Mouse (Mus musculus): ENCODE data around the gene Hdac2. TPM values are rescaled to one million over a fixed set of nuclear protein-coding genes. Genes with fewer than 3 reads are reported as not detected.

Hdac2 gene
- polyA plus RNA-seq, 1 experiment from 2014 or later: 289 TPM

DNA sequence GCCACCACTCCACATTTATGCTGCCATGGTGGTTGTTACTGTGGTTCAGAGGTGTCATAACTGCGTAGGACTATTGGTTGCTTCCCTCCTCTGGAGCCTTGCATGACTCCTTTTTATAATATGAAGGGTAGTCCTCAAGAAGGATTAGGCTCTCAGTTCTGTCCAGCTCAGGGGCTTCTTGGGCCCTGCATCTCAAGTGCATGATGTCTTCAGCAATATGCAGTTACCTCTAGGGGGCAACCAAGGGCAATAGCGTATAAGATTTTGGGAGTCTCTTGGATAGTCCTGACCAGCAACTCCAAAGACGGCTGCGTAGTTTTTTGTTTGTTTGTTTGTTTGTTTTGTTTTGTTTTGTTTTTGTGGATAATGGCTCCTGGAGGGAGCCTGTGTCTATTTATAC lies 7.5 kb downstream of the Hdac2 start:
- no peak for ATAC-seq (ENCODE audit: low FRiP score, low TSS enrichment)
- Histone ChIP-seq H3K9me3 (ENCODE audit: control insufficient read depth, low read length) (no peaks in the 10 kb centered on the region), H3K27ac (ENCODE audit: low read depth, low read length) (no peak overlapping the region), H3K4me3 (ENCODE audit: low read length) (no peak overlapping the region), H3K27me3 (ENCODE audit: control insufficient read depth, insufficient read depth, low read length) (no peaks in the 10 kb centered on the region), H3K4me1 (ENCODE audit: control insufficient read depth, insufficient read depth, low read length) (no peaks in the 10 kb centered on the region), H3K9ac (ENCODE audit: low read depth, low read length) (no peak overlapping the region), H3K4me2 (replicated peaks; ENCODE audit: low read depth, low read length) (no peak overlapping the region), H3K36me3 (ENCODE audit: control insufficient read depth, insufficient read depth, low read length) (peaks cover 3% of the 10 kb centered on the region; the same call in 1 of the 2 replicates)
- 92% methylated on average over 4 of the region's 4 CpGs for WGBS

DNA sequence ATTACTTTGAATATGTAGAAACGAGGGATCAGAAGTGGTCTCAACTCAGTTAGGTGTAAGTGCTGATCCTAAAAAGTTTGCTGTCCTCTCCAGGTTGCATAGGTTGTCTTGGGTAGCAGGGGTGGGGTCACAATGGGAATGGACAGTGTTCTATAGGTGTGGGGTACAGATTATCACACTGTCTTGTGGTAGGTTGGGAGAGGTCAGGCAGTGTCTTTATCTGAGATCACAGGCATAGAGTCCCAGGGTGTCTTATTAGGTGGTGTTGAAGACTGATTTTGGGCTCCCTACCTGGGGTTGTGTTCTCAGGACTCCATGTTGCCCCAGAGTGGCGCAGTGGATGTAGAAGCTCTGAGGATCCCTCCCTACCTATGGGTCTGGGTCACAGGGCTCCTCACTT lies 17.8 kb downstream of the Hdac2 start:
- H3K9me3 ChIP-seq (ENCODE audit: control insufficient read depth, low read length): no peaks in the 10 kb centered on the region
- no peak overlapping the region for H3K9ac ChIP-seq (ENCODE audit: low read depth, low read length)
- WGBS: 95% methylated on average over 2 of the region's 2 CpGs
- ATAC-seq (ENCODE audit: low FRiP score, low TSS enrichment): no peak
- no peak overlapping the region for H3K4me3 ChIP-seq (ENCODE audit: low read length)
- H3K36me3 ChIP-seq (ENCODE audit: control insufficient read depth, insufficient read depth, low read length): peaks cover 76% of the 10 kb centered on the region
- H3K27me3 ChIP-seq (ENCODE audit: control insufficient read depth, insufficient read depth, low read length): no peaks in the 10 kb centered on the region
- no peaks in the 10 kb centered on the region for H3K4me1 ChIP-seq (ENCODE audit: control insufficient read depth, insufficient read depth, low read length)
- no peak overlapping the region for H3K27ac ChIP-seq (ENCODE audit: low read depth, low read length)
- no peak overlapping the region for H3K4me2 ChIP-seq (replicated peaks; ENCODE audit: low read depth, low read length)

DNA sequence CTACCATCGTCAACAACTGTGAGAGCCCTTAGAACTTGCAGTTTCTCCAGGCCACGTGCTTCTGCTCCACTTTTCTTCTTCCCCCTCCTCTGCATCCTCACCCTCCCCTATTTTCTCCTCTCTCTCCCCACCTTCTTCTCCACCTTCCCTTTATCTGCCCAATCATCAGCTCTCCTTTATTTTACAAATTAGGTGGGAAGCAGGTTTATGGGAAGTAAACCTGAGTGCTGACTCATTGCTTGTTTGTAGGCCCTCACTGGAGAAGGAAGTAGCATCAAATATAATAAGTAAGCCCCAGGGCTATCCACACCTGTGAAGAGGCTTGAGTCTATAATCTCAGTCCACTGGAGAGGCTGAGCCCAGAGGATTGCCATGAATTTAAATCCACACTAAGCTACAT lies 26.5 kb downstream of the Hdac2 start:
- no peaks in the 10 kb centered on the region for H3K27me3 ChIP-seq (ENCODE audit: control insufficient read depth, insufficient read depth, low read length)
- WGBS: 93% methylated on average over 2 of the region's 2 CpGs
- H3K4me2 ChIP-seq (replicated peaks; ENCODE audit: low read depth, low read length): no peak overlapping the region
- H3K27ac ChIP-seq (ENCODE audit: low read depth, low read length): no peak overlapping the region
- no peaks in the 10 kb centered on the region for H3K4me1 ChIP-seq (ENCODE audit: control insufficient read depth, insufficient read depth, low read length)
- H3K9ac ChIP-seq (ENCODE audit: low read depth, low read length): no peak overlapping the region
- peaks cover 71% of the 10 kb centered on the region for H3K36me3 ChIP-seq (ENCODE audit: control insufficient read depth, insufficient read depth, low read length)
- H3K9me3 ChIP-seq (ENCODE audit: control insufficient read depth, low read length): peaks cover 8% of the 10 kb centered on the region
- no peak overlapping the region for H3K4me3 ChIP-seq (ENCODE audit: low read length)
- ATAC-seq (ENCODE audit: low FRiP score, low TSS enrichment): no peak

DNA sequence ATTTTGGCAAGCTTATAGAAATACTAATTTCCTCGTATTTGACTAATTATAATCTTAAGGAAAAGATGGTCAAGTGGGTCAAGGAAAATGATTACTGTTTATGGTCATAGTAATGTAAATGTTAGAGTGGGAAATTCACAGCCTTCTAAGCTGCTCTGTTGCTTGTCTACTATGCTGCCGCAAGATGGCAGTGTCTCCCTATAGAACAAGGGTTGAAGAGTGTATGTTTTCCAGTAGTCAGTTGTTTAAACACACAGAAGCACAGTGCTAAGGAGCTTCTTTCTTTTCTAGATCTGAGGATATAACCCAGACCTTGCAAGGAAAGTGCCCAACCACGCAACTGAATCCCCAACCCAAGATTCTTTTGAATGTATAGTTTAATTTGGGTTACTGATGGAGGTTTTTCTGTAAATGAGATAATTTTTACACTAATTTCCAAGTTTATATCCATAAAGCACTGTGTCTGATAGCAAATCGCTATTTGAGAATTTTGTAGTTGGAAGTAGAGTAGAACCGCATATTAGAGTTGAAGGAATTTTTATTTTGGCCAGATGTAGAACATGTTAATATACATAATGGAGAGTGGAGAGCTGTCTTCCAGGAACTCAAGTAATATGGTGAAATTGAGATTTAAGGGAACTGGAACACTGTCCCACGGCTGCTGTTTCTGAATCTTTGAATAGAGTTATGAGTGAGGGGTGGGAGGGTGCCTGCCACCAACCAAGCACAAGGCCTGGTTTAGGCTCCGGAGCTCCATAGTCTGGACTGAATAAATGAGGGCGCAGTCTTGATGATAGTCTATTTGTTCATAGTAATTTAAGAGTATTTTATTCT lies 40.1 kb downstream of the Hdac2 start:
- Histone ChIP-seq H3K4me3 (ENCODE audit: low read length) (no peak overlapping the region), H3K27me3 (ENCODE audit: control insufficient read depth, insufficient read depth, low read length) (no peaks in the 10 kb centered on the region), H3K9ac (ENCODE audit: low read depth, low read length) (no peak overlapping the region), H3K4me2 (replicated peaks; ENCODE audit: low read depth, low read length) (no peak overlapping the region), H3K9me3 (ENCODE audit: control insufficient read depth, low read length) (no peaks in the 10 kb centered on the region), H3K4me1 (ENCODE audit: control insufficient read depth, insufficient read depth, low read length) (no peaks in the 10 kb centered on the region), H3K36me3 (ENCODE audit: control insufficient read depth, insufficient read depth, low read length) (no peaks in the 10 kb centered on the region), H3K27ac (ENCODE audit: low read depth, low read length) (no peak overlapping the region)
- WGBS: 56% methylated on average over 8 of the region's 8 CpGs
- ATAC-seq (ENCODE audit: low FRiP score, low TSS enrichment): peak; percentile 57; the same call in 1 of the 2 replicates

DNA sequence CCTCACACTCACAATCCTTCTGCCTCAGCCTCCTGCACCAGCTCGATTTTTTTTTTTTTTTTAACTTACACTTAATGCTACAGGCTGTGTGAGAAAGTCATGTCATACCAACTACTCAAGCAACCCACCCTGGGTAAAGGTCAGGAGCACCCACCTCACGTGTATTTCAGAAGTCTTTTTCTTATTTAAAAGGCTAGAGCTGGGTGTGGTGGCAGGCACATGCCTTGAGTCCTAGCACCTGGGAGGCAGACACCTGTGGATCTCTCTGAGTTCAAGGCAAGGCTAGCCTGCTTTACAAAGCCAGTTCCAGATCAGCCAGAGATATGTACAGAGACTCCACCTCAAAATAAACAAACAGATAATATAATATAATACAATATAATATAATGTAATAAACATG lies 41.4 kb downstream of the Hdac2 start:
- ATAC-seq (ENCODE audit: low FRiP score, low TSS enrichment): no peak
- H3K27me3 ChIP-seq (ENCODE audit: control insufficient read depth, insufficient read depth, low read length): no peaks in the 10 kb centered on the region
- H3K36me3 ChIP-seq (ENCODE audit: control insufficient read depth, insufficient read depth, low read length): no peaks in the 10 kb centered on the region
- H3K9ac ChIP-seq (ENCODE audit: low read depth, low read length): no peak overlapping the region
- no peak overlapping the region for H3K27ac ChIP-seq (ENCODE audit: low read depth, low read length)
- no peaks in the 10 kb centered on the region for H3K4me1 ChIP-seq (ENCODE audit: control insufficient read depth, insufficient read depth, low read length)
- no peak overlapping the region for H3K4me3 ChIP-seq (ENCODE audit: low read length)
- no peaks in the 10 kb centered on the region for H3K9me3 ChIP-seq (ENCODE audit: control insufficient read depth, low read length)
- 61% methylated on average over 2 of the region's 2 CpGs for WGBS
- H3K4me2 ChIP-seq (replicated peaks; ENCODE audit: low read depth, low read length): no peak overlapping the region

DNA sequence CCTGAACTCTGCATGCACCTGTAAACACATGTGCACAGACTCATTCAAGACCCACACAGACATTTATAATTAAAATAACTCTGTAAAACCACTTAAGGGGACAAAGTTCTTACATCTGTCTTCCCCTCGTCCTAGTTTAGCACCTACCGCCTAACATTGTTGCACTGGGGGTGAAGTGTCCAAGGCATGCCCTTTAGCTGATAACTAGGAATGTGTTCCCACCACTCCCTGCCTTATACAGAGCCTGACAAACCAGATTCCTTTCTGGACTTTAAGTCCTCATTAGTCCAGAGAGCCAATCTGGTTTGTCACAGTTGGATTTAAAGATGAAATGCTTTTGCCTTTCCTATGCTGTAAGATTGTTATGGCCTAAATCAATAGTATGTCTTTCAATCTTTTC lies 41.9 kb downstream of the Hdac2 start:
- H3K9ac ChIP-seq (ENCODE audit: low read depth, low read length): no peak overlapping the region
- H3K4me2 ChIP-seq (replicated peaks; ENCODE audit: low read depth, low read length): no peak overlapping the region
- no peaks in the 10 kb centered on the region for H3K4me1 ChIP-seq (ENCODE audit: control insufficient read depth, insufficient read depth, low read length)
- no peak for ATAC-seq (ENCODE audit: low FRiP score, low TSS enrichment)
- no peaks in the 10 kb centered on the region for H3K36me3 ChIP-seq (ENCODE audit: control insufficient read depth, insufficient read depth, low read length)
- WGBS: 76% methylated on average over 2 of the region's 2 CpGs
- no peaks in the 10 kb centered on the region for H3K27me3 ChIP-seq (ENCODE audit: control insufficient read depth, insufficient read depth, low read length)
- no peaks in the 10 kb centered on the region for H3K9me3 ChIP-seq (ENCODE audit: control insufficient read depth, low read length)
- H3K4me3 ChIP-seq (ENCODE audit: low read length): no peak overlapping the region
- H3K27ac ChIP-seq (ENCODE audit: low read depth, low read length): no peak overlapping the region

DNA sequence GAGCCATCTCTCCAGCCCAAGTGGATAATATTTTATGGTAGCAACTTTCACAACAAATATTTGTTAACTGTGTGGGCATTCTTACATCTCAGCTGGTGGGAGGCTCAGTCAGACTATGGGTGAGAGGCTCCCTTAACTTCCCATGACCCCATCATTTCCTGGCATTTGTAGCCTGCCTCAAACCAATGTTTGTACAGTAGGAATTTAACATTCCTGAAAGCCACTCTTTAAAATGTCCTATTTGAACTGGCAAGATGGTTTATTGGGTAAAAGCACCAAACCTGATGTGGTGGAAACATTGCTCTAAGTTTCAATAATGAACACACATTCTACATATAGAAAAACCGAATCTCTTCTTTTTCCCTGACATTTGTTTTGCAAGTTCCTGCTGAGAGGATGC lies 50.0 kb downstream of the Hdac2 start:
- no peak for ATAC-seq (ENCODE audit: low FRiP score, low TSS enrichment)
- H3K27ac ChIP-seq (ENCODE audit: low read depth, low read length): no peak overlapping the region
- 69% methylated on average over 1 of the region's 1 CpGs for WGBS
- no peaks in the 10 kb centered on the region for H3K9me3 ChIP-seq (ENCODE audit: control insufficient read depth, low read length)
- H3K4me1 ChIP-seq (ENCODE audit: control insufficient read depth, insufficient read depth, low read length): no peaks in the 10 kb centered on the region
- H3K36me3 ChIP-seq (ENCODE audit: control insufficient read depth, insufficient read depth, low read length): no peaks in the 10 kb centered on the region
- H3K9ac ChIP-seq (ENCODE audit: low read depth, low read length): no peak overlapping the region
- no peaks in the 10 kb centered on the region for H3K27me3 ChIP-seq (ENCODE audit: control insufficient read depth, insufficient read depth, low read length)
- no peak overlapping the region for H3K4me2 ChIP-seq (replicated peaks; ENCODE audit: low read depth, low read length)
- H3K4me3 ChIP-seq (ENCODE audit: low read length): no peak overlapping the region

DNA sequence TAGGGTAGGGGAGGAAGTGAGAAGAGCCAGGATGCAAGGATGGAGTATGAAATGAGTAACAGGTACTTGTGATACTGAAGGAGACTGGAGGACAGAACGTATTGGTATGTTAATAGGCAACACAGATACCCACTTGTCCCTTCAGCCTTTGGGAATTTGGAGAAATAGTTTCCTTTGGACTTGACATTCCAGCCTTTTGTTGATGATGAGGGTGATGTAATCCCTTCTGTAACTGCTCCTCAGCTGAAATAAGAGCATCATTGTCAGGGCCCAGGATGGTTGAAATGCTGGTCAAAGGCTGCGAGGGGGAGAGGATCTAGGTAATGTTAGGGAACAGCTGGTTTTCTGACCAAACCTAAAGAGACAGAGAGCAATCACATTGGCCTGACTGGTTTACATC lies 54.3 kb downstream of the Hdac2 start:
- ATAC-seq (ENCODE audit: low FRiP score, low TSS enrichment): no peak

DNA sequence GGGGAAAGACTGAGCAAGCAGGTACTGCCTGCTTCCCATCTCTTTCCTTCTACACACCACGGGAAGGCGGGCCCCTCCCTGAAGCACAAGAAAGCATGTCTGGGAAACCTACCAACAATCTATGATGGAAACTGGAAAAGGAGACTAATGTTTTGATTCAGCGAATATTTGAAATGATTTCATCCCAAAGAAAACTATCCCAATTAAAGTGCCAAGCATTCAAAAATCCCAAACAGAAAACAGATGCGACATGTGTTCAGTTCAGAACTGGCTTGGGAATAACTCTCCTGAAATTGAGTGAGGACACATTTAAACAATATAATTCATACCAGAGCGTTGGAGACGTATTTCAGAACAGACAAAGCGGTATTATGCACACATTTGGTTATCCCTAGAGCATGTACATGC lies 60.8 kb downstream of the Hdac2 start:
- Histone ChIP-seq H3K9me3 (ENCODE audit: control insufficient read depth, low read length) (no peaks in the 10 kb centered on the region), H3K4me3 (ENCODE audit: low read length) (no peak overlapping the region), H3K36me3 (ENCODE audit: control insufficient read depth, insufficient read depth, low read length) (no peaks in the 10 kb centered on the region), H3K9ac (ENCODE audit: low read depth, low read length) (no peak overlapping the region), H3K27ac (ENCODE audit: low read depth, low read length) (no peak overlapping the region), H3K4me1 (ENCODE audit: control insufficient read depth, insufficient read depth, low read length) (no peaks in the 10 kb centered on the region), H3K4me2 (replicated peaks; ENCODE audit: low read depth, low read length) (no peak overlapping the region), H3K27me3 (ENCODE audit: control insufficient read depth, insufficient read depth, low read length) (no peaks in the 10 kb centered on the region)
- no peak for ATAC-seq (ENCODE audit: low FRiP score, low TSS enrichment)
- 81% methylated on average over 7 of the region's 7 CpGs for WGBS

More for the DNA sequence above, 54.3 kb downstream of the Hdac2 start:
- no peaks in the 10 kb centered on the region for H3K27me3 ChIP-seq (ENCODE audit: control insufficient read depth, insufficient read depth, low read length)
- H3K36me3 ChIP-seq (ENCODE audit: control insufficient read depth, insufficient read depth, low read length): no peaks in the 10 kb centered on the region
- H3K9ac ChIP-seq (ENCODE audit: low read depth, low read length): no peak overlapping the region
- no peak overlapping the region for H3K4me2 ChIP-seq (replicated peaks; ENCODE audit: low read depth, low read length)
- WGBS: 81% methylated on average over 2 of the region's 2 CpGs
- no peak overlapping the region for H3K27ac ChIP-seq (ENCODE audit: low read depth, low read length)
- no peaks in the 10 kb centered on the region for H3K4me1 ChIP-seq (ENCODE audit: control insufficient read depth, insufficient read depth, low read length)
- no peaks in the 10 kb centered on the region for H3K9me3 ChIP-seq (ENCODE audit: control insufficient read depth, low read length)
- no peak overlapping the region for H3K4me3 ChIP-seq (ENCODE audit: low read length)
